Mouse (Mus musculus) C3H10T1/2 (cell line): Measurements from ENCODE around the gene Gm5678. TPM values are rescaled to one million over a fixed set of nuclear protein-coding genes. Genes with fewer than 3 reads are reported as not detected.

Source experiments
- polyA plus RNA-seq, 2 experiments: library from polyadenylated mRNA; unstranded; fragments of >200 nt; fragmentation: generic; extraction: Trizol; gene quantifications; one replicate each; pipeline ENCODE4 v1.2.1; 2012; ENCODE audit warnings: missing spikeins in 2 of 2

Gm5678 gene
- not detected for polyA plus RNA-seq

DNA sequence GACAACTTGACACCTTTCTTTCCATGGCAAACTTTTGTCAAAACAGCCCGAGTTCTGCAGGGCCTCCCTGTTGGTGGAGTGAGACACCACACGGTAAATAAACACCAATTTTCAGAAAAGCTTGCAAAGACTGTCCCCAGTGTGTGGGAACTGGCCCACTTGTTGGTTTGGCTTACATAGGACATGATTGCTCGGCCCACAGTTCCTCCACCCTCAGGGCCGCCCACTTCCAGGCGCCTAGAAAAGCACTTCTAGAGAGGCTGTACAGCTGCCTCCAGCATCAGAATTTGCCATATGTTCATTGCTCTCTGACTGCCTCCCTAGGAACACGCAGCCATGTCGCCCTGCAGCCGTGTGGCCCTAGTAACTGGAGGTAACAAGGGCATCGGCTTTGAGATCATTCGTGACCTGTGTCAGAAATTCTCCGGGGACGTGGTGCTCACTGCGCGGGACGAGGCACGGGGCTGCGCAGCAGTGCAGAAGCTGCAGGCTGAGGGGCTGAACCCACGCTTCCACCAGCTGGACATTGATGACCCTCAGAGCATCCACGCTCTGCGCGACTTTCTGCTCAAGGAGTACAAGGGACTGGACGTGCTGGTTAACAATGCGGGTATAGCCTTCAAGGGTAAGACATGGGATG lies at the start of gene Gm5678:
Gene Gm5678 (plus strand): TSS at position 337 of the 640 bp plus-strand sequence.

DNA sequence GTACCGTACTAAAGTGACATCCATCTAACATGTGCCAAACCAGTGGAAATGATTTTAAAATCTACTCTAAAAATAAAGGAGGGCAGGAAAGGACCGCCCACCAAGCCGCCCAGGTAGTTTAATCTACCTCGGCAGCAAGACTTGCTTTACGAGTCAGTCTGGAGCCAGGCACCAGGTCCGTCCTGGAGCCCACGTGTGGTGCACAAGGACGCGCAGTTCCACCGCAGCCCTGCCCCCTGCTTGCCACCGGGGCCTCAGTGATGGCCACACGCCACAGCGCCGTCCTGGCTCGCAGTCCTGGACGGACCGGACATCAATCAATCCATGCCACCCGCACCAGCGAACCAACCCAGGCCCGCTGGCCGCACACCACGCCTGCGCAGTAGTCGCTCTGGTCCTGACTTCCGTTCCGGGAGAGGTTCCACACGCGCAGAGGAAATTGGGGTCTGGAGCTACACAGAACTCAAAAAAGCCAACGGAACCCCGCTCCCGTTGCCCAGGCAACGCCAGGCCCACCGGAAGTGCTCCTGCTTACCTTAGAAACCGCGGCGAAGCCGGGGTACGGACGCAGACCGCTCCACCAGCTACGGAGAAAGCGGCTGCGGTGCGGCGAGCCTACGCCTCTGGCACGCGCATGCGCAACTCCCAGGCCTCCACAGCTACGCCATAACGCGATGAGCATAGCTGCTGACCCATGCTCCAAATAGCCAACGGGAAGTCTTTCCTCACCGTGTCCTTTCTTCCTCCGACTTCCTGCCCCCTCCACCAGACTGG lies 24.3 kb upstream of the Gm5678 start, which contains the start of gene Setd4:
Gene Setd4 (minus strand): TSS at position 625 of the 774 bp plus-strand sequence.

DNA sequence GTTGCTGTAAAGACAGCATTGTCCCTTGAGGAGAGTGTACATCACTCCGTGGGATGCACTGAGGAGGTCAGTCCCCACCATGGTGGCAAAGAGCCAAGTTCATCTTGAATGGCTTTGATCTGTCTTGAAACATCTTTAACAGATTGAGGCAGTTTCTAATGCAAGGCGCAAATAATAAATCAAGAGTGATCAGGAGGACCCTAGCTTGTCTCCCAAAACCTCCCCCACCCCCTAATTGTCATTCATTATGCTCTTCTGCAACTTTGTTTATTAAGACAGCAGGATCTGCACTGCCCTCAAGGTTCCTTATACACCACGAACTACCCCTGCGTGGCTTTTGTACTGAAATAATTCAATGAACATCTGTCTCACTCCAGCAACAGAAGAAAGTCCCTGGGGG lies 22.3 kb upstream of the Gm5678 start, which contains the start of gene Cbr1:
Gene Cbr1 (plus strand): TSS at position 301 of the 400 bp plus-strand sequence.

Other genes starting within 250 kb of the Gm5678 start
- 1 to 10 TPM; 4.1 to 7.6 TPM for gene Setd4, start 24.0 kb upstream of the Gm5678 start, polyA plus RNA-seq
- 10 to 100 TPM; 18.1 to 46.3 TPM for gene Cbr1, start 22.2 kb upstream of the Gm5678 start, polyA plus RNA-seq
- gene Cbr3, start 55.1 kb downstream of the Gm5678 start, polyA plus RNA-seq: 10 to 100 TPM; 11.8 to 24.5 TPM
- 10 to 100 TPM in 1 of 2 experiments, 1 to 10 TPM in 1; 2.4 to 15.0 TPM for gene Dop1b, start 83.8 kb downstream of the Gm5678 start, polyA plus RNA-seq
- gene Morc3, start 204.0 kb downstream of the Gm5678 start, polyA plus RNA-seq: 1 to 10 TPM in 1 of 2 experiments, under 1 TPM in 1; 0.19 to 3.6 TPM